In genomic region chr4:41527996-41528395, GRCm38 (mm10) we compare ENCODE assay signal across 10 mouse cellular contexts. TPM values are rescaled to one million over a fixed set of nuclear protein-coding genes. Genes with fewer than 3 reads are reported as not detected.
A peak's percentile ranks its signal among the peaks of the same experiment; 100 is the strongest.
DNase-seq lines count a peak whose midpoint lies in the region.
"Had no signal": no experiment of that assay in that cellular context is flagged by ENCODE, and none has a peak within 500 bp of the region (broad histone marks: within the 10 kb centered on the region; RNA-seq: fewer than 3 reads in every experiment).

No protein-coding gene starts in this region.

- peak; percentile 45 for DNase-seq in embryo, embryonic 10 days (ENCODE audit: low spot score)
- no peak for DNase-seq in embryo, embryonic 9.5 days (ENCODE audit: extremely low spot score)
- DNase-seq in adrenal gland, postnatal 25 days = peak; percentile 47
- peak; percentile 58 for DNase-seq in gastrocnemius, postnatal 14 days
- DNase-seq in kidney, postnatal 4 days = peak; percentile 73 to 78
- no peak for DNase-seq in spleen, adult 18-20 months
- DNase-seq in left cerebral cortex, adult 11 months (ENCODE audit: low spot score) = no peak
- no peak for DNase-seq in frontal cortex, postnatal 10 days (ENCODE audit: low spot score in 2 of 2)

- intact Hi-C loops in gastrocnemius, postnatal 14 days (cut with DNase I; ENCODE audit: low total_unique reads) = loop anchor here (10.0 kb wide), 1 partner anchor 87 kb away; no protein-coding TSS in a partner anchor

RNA-seq across cellular contexts. Expression of gene 1110017D15Rik, which starts 10.9 kb away (rescaled TPM):
- total RNA-seq in adrenal gland, postnatal 25 days (2021) = 0.82 TPM in 1 of 2 replicates, not detected in the other
- under 1 TPM in 1 of 2 experiments, not detected in 1; 0.37 TPM for total RNA-seq in gastrocnemius, postnatal 14 days (2021)
- total RNA-seq: neutrophil, adult 5-6 weeks had no signal

RNA-seq across cellular contexts. Expression of gene AI464131, which starts 25.1 kb away (rescaled TPM):
- 15.4 and 17.4 TPM in 2 replicates for total RNA-seq in adrenal gland, postnatal 25 days (2021)
- 10 to 100 TPM; 60.1 to 60.8 TPM for total RNA-seq in gastrocnemius, postnatal 14 days (2021)
- total RNA-seq: neutrophil, adult 5-6 weeks had no signal

RNA-seq across cellular contexts. Expression of gene Fam219a, which starts 41.3 kb away (rescaled TPM):
- 15.0 and 20.0 TPM in 2 replicates for total RNA-seq in adrenal gland, postnatal 25 days (2021)
- 10 to 100 TPM; 16.2 to 17.1 TPM for total RNA-seq in gastrocnemius, postnatal 14 days (2021)

RNA-seq across cellular contexts. Expression of gene Dnaic1, which starts 41.6 kb away (rescaled TPM):
- total RNA-seq in adrenal gland, postnatal 25 days (2021) = 0.30 TPM in 1 of 2 replicates, not detected in the other
- total RNA-seq in gastrocnemius, postnatal 14 days (2021) = under 1 TPM; 0.47 to 0.58 TPM
- total RNA-seq: adrenal gland, adult 18-20 months; neutrophil, adult 5-6 weeks had no signal

Comparison
In these comparisons a context has a peak if more than half of its experiments do, and no peak if none do; other contexts are left out.
1. DNase-seq: peak in embryo, embryonic 10 days (single experiment), adrenal gland, postnatal 25 days (single experiment), gastrocnemius, postnatal 14 days (single experiment) and kidney, postnatal 4 days (2 of 2); none in embryo, embryonic 9.5 days (single experiment), spleen, adult 18-20 months (0 of 2), left cerebral cortex, adult 11 months (single experiment) and frontal cortex, postnatal 10 days (0 of 2).